11 mouse cellular contexts compared by ENCODE assay signal in genomic region chr12:65259139-65260111, GRCm38 (mm10). TPM values are rescaled to one million over a fixed set of nuclear protein-coding genes. Genes with fewer than 3 reads are reported as not detected.
A peak's percentile ranks its signal among the peaks of the same experiment; 100 is the strongest.
DNase-seq lines count a peak whose midpoint lies in the region; ATAC-seq and TF ChIP-seq lines count a peak whose summit lies in the region.
"Had no signal": no experiment of that assay in that cellular context is flagged by ENCODE, and none has a peak within 500 bp of the region (broad histone marks: within the 10 kb centered on the region; RNA-seq: fewer than 3 reads in every experiment).

No protein-coding gene starts in this region.

- H3K79me2 ChIP-seq in heart, adult 2 months (replicated peaks; ENCODE audit: control insufficient read depth, insufficient read depth, low read length), result no peaks in the 10 kb centered on the region

- ATAC-seq in heart, embryonic 13.5 days (ENCODE audit: extremely low read depth, insufficient number of reproducible peaks, low FRiP score, low TSS enrichment), result no peak
- no peak for ATAC-seq in liver, embryonic 11.5 days (replicated peaks; ENCODE audit: low FRiP score)

- intact Hi-C loops in heart, adult 2 months (cut with DNase I), result no loop called here

- peak overlapping the region; percentile 65 for H3K4me2 ChIP-seq in heart, embryonic 13.5 days
- H3K4me2 ChIP-seq in liver, embryonic 11.5 days, result peak overlapping the region; percentile 46; the same call in 1 of the 2 replicates

- no peaks in the 10 kb centered on the region for H3K9me3 ChIP-seq in heart, embryonic 13.5 days
- no peaks in the 10 kb centered on the region for H3K9me3 ChIP-seq in liver, embryonic 11.5 days (ENCODE audit: control insufficient read depth, low read length)

- TF ChIP-seq EP300 in heart, adult 2 months (IDR thresholded peaks at IDR 0.05; ENCODE audit: insufficient read depth, low read depth, low read length), result no peak

- no peaks in the 10 kb centered on the region for H3K27me3 ChIP-seq in heart, embryonic 13.5 days (replicated peaks)
- no peaks in the 10 kb centered on the region for H3K27me3 ChIP-seq in heart, adult 2 months (ENCODE audit: control insufficient read depth, insufficient read depth, low read length)
- H3K27me3 ChIP-seq in liver, embryonic 11.5 days (replicated peaks; ENCODE audit: control insufficient read depth, insufficient read depth, low read length), result no peaks in the 10 kb centered on the region
- H3K27me3 ChIP-seq: CH12.LX had no signal

- peak overlapping the region; percentile 66 for H3K9ac ChIP-seq in heart, embryonic 13.5 days
- H3K9ac ChIP-seq in heart, adult 2 months (ENCODE audit: low read depth, low read length), result no peak overlapping the region
- H3K9ac ChIP-seq in liver, embryonic 11.5 days (ENCODE audit: low read depth, low read length), result no peak overlapping the region

- DNase-seq in heart, adult 2 months, result no peak
- peak; percentile 4 for DNase-seq in thymus, postnatal 0 days (ENCODE audit: low spot score)
- DNase-seq in thymus, postnatal 4 days, result no peak
- no peak for DNase-seq in liver, embryonic 11.5 days (ENCODE audit: low spot score)
- no peak for DNase-seq in spleen, postnatal 36 days (ENCODE audit: low spot score in 2 of 2)
- DNase-seq in ovary, postnatal 10 days (ENCODE audit: low spot score), result no peak
- DNase-seq in kidney, adult 11 months, result no peak

- H3K27ac ChIP-seq in heart, embryonic 13.5 days (replicated peaks), result peak overlapping the region; percentile 79
- no peak overlapping the region; the same call in none of the 2 replicates for H3K27ac ChIP-seq in heart, adult 2 months
- no peak overlapping the region for H3K27ac ChIP-seq in liver, embryonic 11.5 days (ENCODE audit: low read depth, low read length)
- H3K27ac ChIP-seq: macrophage had no signal

- no peaks in the 10 kb centered on the region for H3K36me3 ChIP-seq in heart, embryonic 13.5 days
- H3K36me3 ChIP-seq in heart, adult 2 months (ENCODE audit: control insufficient read depth, insufficient read depth, low read length), result peaks cover 3% of the 10 kb centered on the region
- H3K36me3 ChIP-seq in liver, embryonic 11.5 days (ENCODE audit: control insufficient read depth, insufficient read depth, low read length), result no peaks in the 10 kb centered on the region

- H3K4me1 ChIP-seq in heart, embryonic 13.5 days, result peaks cover 14% of the 10 kb centered on the region
- H3K4me1 ChIP-seq in heart, adult 2 months (ENCODE audit: control insufficient read depth, insufficient read depth, low read length), result peaks cover 5% of the 10 kb centered on the region
- no peaks in the 10 kb centered on the region for H3K4me1 ChIP-seq in liver, embryonic 11.5 days (replicated peaks; ENCODE audit: control insufficient read depth, insufficient read depth, low read length)

- peak overlapping the region; percentile 46 for H3K4me3 ChIP-seq in heart, embryonic 13.5 days
- H3K4me3 ChIP-seq in heart, adult 2 months, result no peak overlapping the region
- H3K4me3 ChIP-seq in liver, embryonic 11.5 days (ENCODE audit: low read depth, low read length), result no peak overlapping the region

- 52% methylated on average over 13 of the region's 13 CpGs for WGBS in heart, embryonic 13.5 days
- WGBS in heart, adult 2 months, result 50% methylated on average over 13 of the region's 13 CpGs
- WGBS in liver, embryonic 11.5 days, result 65% methylated on average over 13 of the region's 13 CpGs

- TF ChIP-seq POLR2A in heart, adult 2 months (IDR thresholded peaks at IDR 0.05; ENCODE audit: insufficient read depth, low read depth, low read length), result no peak

- TF ChIP-seq CTCF in heart, adult 2 months (IDR thresholded peaks at IDR 0.05), result no peak

RNA-seq across cellular contexts. Expression of gene Wdr20rt, which starts 34.1 kb away (rescaled TPM):
- not detected in 2 replicates for polyA plus RNA-seq in heart, embryonic 13.5 days (2015; fragmentation: Nextera tagmentation; extraction: Ambion mirVana)
- not detected for total RNA-seq in heart, adult 2 months (2021)
- polyA plus RNA-seq in heart, adult 2 months (2012; rRNA removed), result not detected in 2 replicates
- polyA plus RNA-seq in thymus, postnatal 0 days (2015; fragmentation: Nextera tagmentation; extraction: Ambion mirVana), result not detected in 2 replicates
- polyA plus RNA-seq in liver, embryonic 11.5 days (2014; fragmentation: Nextera tagmentation; extraction: Ambion mirVana), result not detected in 2 replicates
- total RNA-seq: CH12.LX had no signal
- polyA plus RNA-seq: cortical plate, adult 2 months; macrophage had no signal
